Comparison of ENCODE assay signal across 12 mouse cellular contexts in genomic region chr4:106705096-106705665, GRCm38 (mm10). TPM values are rescaled to one million over a fixed set of nuclear protein-coding genes. Genes with fewer than 3 reads are reported as not detected.
A peak's percentile ranks its signal among the peaks of the same experiment; 100 is the strongest.
DNase-seq lines count a peak whose midpoint lies in the region; ATAC-seq and TF ChIP-seq lines count a peak whose summit lies in the region.
"Had no signal": no experiment of that assay in that cellular context is flagged by ENCODE, and none has a peak within 500 bp of the region (broad histone marks: within the 10 kb centered on the region; RNA-seq: fewer than 3 reads in every experiment).

No protein-coding gene starts in this region.

- no peak overlapping the region for H3K4me2 ChIP-seq in heart, embryonic 16.5 days (ENCODE audit: low read depth, low read length)
- H3K4me2 ChIP-seq in forebrain, embryonic 11.5 days (ENCODE audit: low read depth, low read length, severe bottlenecking) = no peak overlapping the region
- H3K4me2 ChIP-seq in hindbrain, postnatal 0 days (ENCODE audit: low read depth, low read length) = no peak overlapping the region

- H3K36me3 ChIP-seq in heart, embryonic 16.5 days (ENCODE audit: control insufficient read depth, insufficient read depth) = no peaks in the 10 kb centered on the region
- H3K36me3 ChIP-seq in forebrain, embryonic 11.5 days (ENCODE audit: control insufficient read depth, insufficient read depth, low read length) = no peaks in the 10 kb centered on the region
- H3K36me3 ChIP-seq in hindbrain, postnatal 0 days (ENCODE audit: insufficient read depth, low read length) = no peaks in the 10 kb centered on the region

- no peak for TF ChIP-seq CTCF in hindbrain, postnatal 0 days (IDR thresholded peaks at IDR 0.05; ENCODE audit: low read depth)

- H3K9me3 ChIP-seq in heart, embryonic 16.5 days (replicated peaks; ENCODE audit: control insufficient read depth, low read length) = no peaks in the 10 kb centered on the region
- H3K9me3 ChIP-seq in forebrain, embryonic 11.5 days (ENCODE audit: control insufficient read depth, low read length) = no peaks in the 10 kb centered on the region
- H3K9me3 ChIP-seq in hindbrain, postnatal 0 days (ENCODE audit: low read length) = no peaks in the 10 kb centered on the region

- 55% methylated on average over 8 of the region's 8 CpGs for WGBS in heart, embryonic 16.5 days
- WGBS in forebrain, embryonic 11.5 days = 38% methylated on average over 8 of the region's 8 CpGs
- WGBS in hindbrain, postnatal 0 days = 22% methylated on average over 8 of the region's 8 CpGs

- peaks cover 7% of the 10 kb centered on the region; the same call in 1 of the 2 replicates for H3K4me1 ChIP-seq in heart, embryonic 16.5 days (ENCODE audit: control insufficient read depth, insufficient read depth, low read length)
- H3K4me1 ChIP-seq in forebrain, embryonic 11.5 days (replicated peaks; ENCODE audit: control insufficient read depth, insufficient read depth, low read length) = peaks cover 11% of the 10 kb centered on the region; the same call in 1 of the 2 replicates
- H3K4me1 ChIP-seq in hindbrain, postnatal 0 days (ENCODE audit: insufficient read depth, low read length) = peaks cover 24% of the 10 kb centered on the region

- intact Hi-C loops in heart, postnatal 10 days (cut with DNase I) = loop anchor here (5.0 kb wide), 1 partner anchor 457 kb away; no protein-coding TSS in a partner anchor

- no peak for ATAC-seq in heart, embryonic 16.5 days (replicated peaks; ENCODE audit: extremely low read depth, insufficient read depth, low FRiP score)
- no peak for ATAC-seq in forebrain, embryonic 11.5 days (replicated peaks; ENCODE audit: low FRiP score)
- no peak for ATAC-seq in hindbrain, postnatal 0 days
- ATAC-seq in activated CD4-positive, CD25-positive, alpha-beta regulatory T cell, adult 4 months = no peak

- H3K4me3 ChIP-seq in heart, embryonic 16.5 days (ENCODE audit: low read length) = no peak overlapping the region
- no peak overlapping the region for H3K4me3 ChIP-seq in forebrain, embryonic 11.5 days (ENCODE audit: low read depth, low read length)
- no peak overlapping the region for H3K4me3 ChIP-seq in hindbrain, postnatal 0 days (ENCODE audit: low read length)

- no peak overlapping the region for H3K9ac ChIP-seq in heart, embryonic 16.5 days (ENCODE audit: low read length)
- peak overlapping the region; percentile 17 for H3K9ac ChIP-seq in forebrain, embryonic 11.5 days (ENCODE audit: low read length)
- H3K9ac ChIP-seq in hindbrain, postnatal 0 days (replicated peaks; ENCODE audit: low read length) = no peak overlapping the region
- H3K9ac ChIP-seq: liver, embryonic 14.5 days had no signal

- peaks cover 13% of the 10 kb centered on the region; the same call in 1 of the 2 replicates for H3K27me3 ChIP-seq in heart, embryonic 16.5 days (ENCODE audit: control insufficient read depth, insufficient read depth, low read length)
- H3K27me3 ChIP-seq in forebrain, embryonic 11.5 days (ENCODE audit: control insufficient read depth, insufficient read depth, low read length) = no peaks in the 10 kb centered on the region
- no peaks in the 10 kb centered on the region for H3K27me3 ChIP-seq in hindbrain, postnatal 0 days (ENCODE audit: insufficient read depth, low read length)

- peak overlapping the region; percentile 11; the same call in 1 of the 2 replicates for H3K27ac ChIP-seq in heart, embryonic 16.5 days (ENCODE audit: low read length)
- H3K27ac ChIP-seq in forebrain, embryonic 11.5 days (ENCODE audit: low read depth, low read length) = no peak overlapping the region
- H3K27ac ChIP-seq in hindbrain, postnatal 0 days = peak overlapping the region; percentile 79
- H3K27ac ChIP-seq: liver, embryonic 14.5 days had no signal

- DNase-seq in heart, postnatal 10 days = no peak
- DNase-seq in Muller cell, postnatal 12 days (ENCODE audit: inconsistent ontology term) = peak; percentile 40
- DNase-seq in forebrain, embryonic 11.5 days (ENCODE audit: low spot score) = no peak
- peak; percentile 25 for DNase-seq in hindbrain, postnatal 0 days (ENCODE audit: low spot score)
- DNase-seq in adipocyte (ENCODE audit: low spot score) = no peak
- DNase-seq in gastrocnemius, postnatal 25 days = no peak
- DNase-seq: B cell, adult 2 months; kidney, adult 18-20 months had no signal

RNA-seq across cellular contexts. Expression of gene Mroh7, which starts 25.5 kb away (rescaled TPM):
- polyA plus RNA-seq in heart, embryonic 16.5 days (2015; fragmentation: Nextera tagmentation; extraction: Ambion mirVana) = 0.42 and 0.54 TPM in 2 replicates
- under 1 TPM; 0.29 to 0.60 TPM for total RNA-seq in heart, postnatal 10 days (2021)
- 0.11 TPM in 1 of 2 replicates, not detected in the other for polyA plus RNA-seq in forebrain, embryonic 11.5 days (2014; fragmentation: Nextera tagmentation; extraction: Ambion mirVana)
- 0.68 and 0.99 TPM in 2 replicates for total RNA-seq in hindbrain, postnatal 0 days (2014; rRNA removed)
- 0.59 and 0.98 TPM in 2 replicates for polyA plus RNA-seq in hindbrain, postnatal 0 days (2015; fragmentation: Nextera tagmentation; extraction: Ambion mirVana)
- polyA plus RNA-seq in activated CD4-positive, CD25-positive, alpha-beta regulatory T cell, adult 4 months (2017; shearing (Covaris generic)) = not detected
- total RNA-seq in gastrocnemius, postnatal 25 days (2021) = under 1 TPM; 0.19 to 0.69 TPM

RNA-seq across cellular contexts. Expression of gene Ttc4, which starts 26.4 kb away (rescaled TPM):
- 62.8 and 64.1 TPM in 2 replicates for polyA plus RNA-seq in heart, embryonic 16.5 days (2015; fragmentation: Nextera tagmentation; extraction: Ambion mirVana)
- 10 to 100 TPM; 19.9 to 21.9 TPM for total RNA-seq in heart, postnatal 10 days (2021)
- 99.2 and 101 TPM in 2 replicates for polyA plus RNA-seq in forebrain, embryonic 11.5 days (2014; fragmentation: Nextera tagmentation; extraction: Ambion mirVana)
- total RNA-seq in hindbrain, postnatal 0 days (2014; rRNA removed) = 106 and 118 TPM in 2 replicates
- polyA plus RNA-seq in hindbrain, postnatal 0 days (2015; fragmentation: Nextera tagmentation; extraction: Ambion mirVana) = 83.0 and 84.0 TPM in 2 replicates
- polyA plus RNA-seq in activated CD4-positive, CD25-positive, alpha-beta regulatory T cell, adult 4 months (2017; shearing (Covaris generic)) = 10 to 100 TPM; 49.3 to 49.9 TPM
- total RNA-seq in gastrocnemius, postnatal 25 days (2021) = 10 to 100 TPM; 24.7 to 28.6 TPM

RNA-seq across cellular contexts. Expression of gene Fam151a, which starts 28.5 kb away (rescaled TPM):
- polyA plus RNA-seq in heart, embryonic 16.5 days (2015; fragmentation: Nextera tagmentation; extraction: Ambion mirVana) = 0.24 TPM in 1 of 2 replicates, not detected in the other
- under 1 TPM; 0.36 to 0.62 TPM for total RNA-seq in heart, postnatal 10 days (2021)
- polyA plus RNA-seq in forebrain, embryonic 11.5 days (2014; fragmentation: Nextera tagmentation; extraction: Ambion mirVana) = not detected in 2 replicates
- total RNA-seq in hindbrain, postnatal 0 days (2014; rRNA removed) = not detected in 2 replicates
- polyA plus RNA-seq in hindbrain, postnatal 0 days (2015; fragmentation: Nextera tagmentation; extraction: Ambion mirVana) = not detected in 2 replicates
- not detected for polyA plus RNA-seq in activated CD4-positive, CD25-positive, alpha-beta regulatory T cell, adult 4 months (2017; shearing (Covaris generic))
- not detected for total RNA-seq in gastrocnemius, postnatal 25 days (2021)
- total RNA-seq: layer of hippocampus, postnatal 14 days had no signal

RNA-seq across cellular contexts. Expression of gene Pars2, which starts 54.3 kb away (rescaled TPM):
- polyA plus RNA-seq in heart, embryonic 16.5 days (2015; fragmentation: Nextera tagmentation; extraction: Ambion mirVana) = 10.5 and 10.9 TPM in 2 replicates
- total RNA-seq in heart, postnatal 10 days (2021) = 1 to 10 TPM; 4.2 to 5.0 TPM
- 13.3 and 13.9 TPM in 2 replicates for polyA plus RNA-seq in forebrain, embryonic 11.5 days (2014; fragmentation: Nextera tagmentation; extraction: Ambion mirVana)
- total RNA-seq in hindbrain, postnatal 0 days (2014; rRNA removed) = 8.4 and 12.1 TPM in 2 replicates
- 7.4 and 9.1 TPM in 2 replicates for polyA plus RNA-seq in hindbrain, postnatal 0 days (2015; fragmentation: Nextera tagmentation; extraction: Ambion mirVana)
- polyA plus RNA-seq in activated CD4-positive, CD25-positive, alpha-beta regulatory T cell, adult 4 months (2017; shearing (Covaris generic)) = 10 to 100 TPM; 10.6 to 13.0 TPM
- 1 to 10 TPM; 1.7 to 1.8 TPM for total RNA-seq in gastrocnemius, postnatal 25 days (2021)

Comparison
In these comparisons a context has a peak if more than half of its experiments do, and no peak if none do; other contexts are left out.
1. DNase-seq: peak in Muller cell, postnatal 12 days (single experiment) and hindbrain, postnatal 0 days (single experiment); none in heart, postnatal 10 days (0 of 2), forebrain, embryonic 11.5 days (single experiment), adipocyte (single experiment) and gastrocnemius, postnatal 25 days (single experiment).